ENCODE assay signal across 28 mouse cellular contexts in genomic region chr10:26975372-26975771, GRCm38 (mm10).
DNase-seq lines count a peak whose midpoint lies in the region; ATAC-seq and TF ChIP-seq lines count a peak whose summit lies in the region.
"Had no signal": no experiment of that assay in that cellular context is flagged by ENCODE, and none has a peak within 500 bp of the region (broad histone marks: within the 10 kb centered on the region; RNA-seq: fewer than 3 reads in every experiment).

No protein-coding gene starts in this region.

- DNase-seq in MEL (ENCODE audit: low read depth, low spot score) = peak; percentile 9
- peak; percentile 45 for DNase-seq in c-Kit-positive CD71-positive TER-119-positive erythroid progenitor cells, embryonic 14.5 days (ENCODE audit: low spot score)
- DNase-seq in liver, embryonic 13.5 days = peak; percentile 26
- no peak for DNase-seq in adrenal gland, postnatal 14 days
- DNase-seq in cerebellum, adult 2 months = no peak
- no peak for DNase-seq in gastrocnemius, postnatal 36 days
- DNase-seq: adrenal gland, adult 8-10 months; adrenal gland, postnatal 36 days; B cell, adult 2 months; cerebellum, adult 11-12 months; cerebellum, adult 9-10 months; cerebellum, postnatal 14 days; gastrocnemius, postnatal 14 days; heart, adult 18-20 months; heart, postnatal 10 days; heart, postnatal 36 days had no signal

- no peaks in the 10 kb centered on the region for H3K27me3 ChIP-seq in MEL (ENCODE audit: control insufficient read depth in 1 of 2, insufficient read depth in 2 of 2, low read length in 2 of 2)
- no peaks in the 10 kb centered on the region for H3K27me3 ChIP-seq in liver, embryonic 13.5 days
- no peaks in the 10 kb centered on the region for H3K27me3 ChIP-seq in cerebellum, adult 2 months (ENCODE audit: control insufficient read depth, insufficient read depth, low read length)
- H3K27me3 ChIP-seq: CH12.LX; forebrain, embryonic 13.5 days; heart, embryonic 12.5 days; heart, embryonic 15.5 days; hindbrain, embryonic 13.5 days had no signal

- no peaks in the 10 kb centered on the region for H3K36me3 ChIP-seq in MEL (ENCODE audit: control insufficient read depth in 1 of 2, insufficient read depth in 2 of 2, low read length in 2 of 2)
- H3K36me3 ChIP-seq in liver, embryonic 13.5 days = no peaks in the 10 kb centered on the region
- H3K36me3 ChIP-seq: forebrain, embryonic 10.5 days; G1E; heart, embryonic 12.5 days; heart, embryonic 15.5 days; hindbrain, embryonic 10.5 days; hindbrain, embryonic 13.5 days had no signal

- no peaks in the 10 kb centered on the region for H3K9me3 ChIP-seq in MEL (replicated peaks; ENCODE audit: insufficient read depth, low read length)
- H3K9me3 ChIP-seq in liver, embryonic 13.5 days (replicated peaks) = no peaks in the 10 kb centered on the region
- H3K9me3 ChIP-seq: forebrain, embryonic 10.5 days; forebrain, embryonic 13.5 days; heart, embryonic 12.5 days; heart, embryonic 15.5 days; hindbrain, embryonic 10.5 days; hindbrain, embryonic 13.5 days had no signal

- H3K27ac ChIP-seq in MEL (ENCODE audit: control insufficient read depth, low read depth, low read length) = no peak overlapping the region
- H3K27ac ChIP-seq in liver, embryonic 13.5 days = no peak overlapping the region
- H3K27ac ChIP-seq in cerebellum, adult 2 months (ENCODE audit: insufficient read depth, low read length) = no peak overlapping the region
- H3K27ac ChIP-seq: forebrain, embryonic 10.5 days; forebrain, embryonic 13.5 days; heart, embryonic 15.5 days; hindbrain, embryonic 10.5 days; hindbrain, embryonic 13.5 days had no signal

- TF ChIP-seq RAD21 in MEL (IDR thresholded peaks at IDR 0.05; ENCODE audit: low read depth, low read length) = no peak

- peak; percentile 56; the same call in 1 of the 2 replicates for ATAC-seq in liver, embryonic 13.5 days (ENCODE audit: low read depth)
- peak; percentile 80 for ATAC-seq in megakaryocyte progenitor cell, adult 5-6 weeks (replicated peaks; ENCODE audit: poor library complexity)
- ATAC-seq: activated CD4-positive, CD25-positive, alpha-beta regulatory T cell, adult 4 months; forebrain, embryonic 13.5 days; forebrain, embryonic 16.5 days; hindbrain, embryonic 16.5 days had no signal

- WGBS in liver, embryonic 13.5 days (ENCODE audit: insufficient replicate concordance) = 62% methylated on average over 3 of the region's 3 CpGs
- 89% methylated on average over 3 of the region's 3 CpGs for WGBS in cerebellum, adult 2 months

- TF ChIP-seq POLR2A in MEL (IDR thresholded peaks at IDR 0.05; ENCODE audit: control insufficient read depth in 1 of 2, insufficient read depth in 1 of 2, low read depth in 1 of 2, low read length in 2 of 2, poor library complexity in 1 of 2) = no peak
- no peak for TF ChIP-seq POLR2A in cerebellum, adult 2 months (IDR thresholded peaks at IDR 0.05; ENCODE audit: borderline replicate concordance, insufficient read depth, low read length)

- intact Hi-C loops in gastrocnemius, postnatal 36 days (cut with DNase I) = no loop called here

- no peaks in the 10 kb centered on the region; a peak in 1 of 4 replicates for H3K4me1 ChIP-seq in MEL (ENCODE audit: control insufficient read depth in 1 of 2, insufficient read depth in 2 of 2, low read length in 2 of 2)
- H3K4me1 ChIP-seq in liver, embryonic 13.5 days (replicated peaks) = peaks cover 22% of the 10 kb centered on the region
- no peaks in the 10 kb centered on the region for H3K4me1 ChIP-seq in cerebellum, adult 2 months (ENCODE audit: control insufficient read depth, insufficient read depth, low read length)
- H3K4me1 ChIP-seq: forebrain, embryonic 10.5 days; forebrain, embryonic 13.5 days; heart, embryonic 12.5 days; heart, embryonic 15.5 days; hindbrain, embryonic 10.5 days; hindbrain, embryonic 13.5 days had no signal

- H3K4me3 ChIP-seq in MEL (ENCODE audit: control insufficient read depth in 1 of 2, insufficient read depth in 1 of 2, low read depth in 2 of 2, low read length in 2 of 2) = no peak overlapping the region
- no peak overlapping the region for H3K4me3 ChIP-seq in liver, embryonic 13.5 days (replicated peaks)
- H3K4me3 ChIP-seq in cerebellum, adult 2 months (replicated peaks; ENCODE audit: insufficient read depth, low read depth, low read length) = no peak overlapping the region
- H3K4me3 ChIP-seq: forebrain, embryonic 10.5 days; forebrain, embryonic 13.5 days; heart, embryonic 12.5 days; heart, embryonic 15.5 days; hindbrain, embryonic 10.5 days; hindbrain, embryonic 13.5 days had no signal

- no peak for TF ChIP-seq EP300 in MEL (IDR thresholded peaks at IDR 0.05; ENCODE audit: low read depth in 1 of 2, low read length in 2 of 2)

- TF ChIP-seq CTCF in MEL (IDR thresholded peaks at IDR 0.05 in 2 of 3, conservative IDR thresholded peaks at IDR 0.05 in 1 of 3; ENCODE audit: control insufficient read depth in 1 of 3, insufficient read depth in 1 of 3, low read depth in 2 of 3, low read length in 3 of 3, poor library complexity in 1 of 3, severe bottlenecking in 1 of 3) = no peak
- no peak for TF ChIP-seq CTCF in cerebellum, adult 2 months (IDR thresholded peaks at IDR 0.05; ENCODE audit: borderline replicate concordance, insufficient read depth, low read depth, low read length)

- no peak overlapping the region for H3K4me2 ChIP-seq in liver, embryonic 13.5 days
- H3K4me2 ChIP-seq: forebrain, embryonic 13.5 days; heart, embryonic 12.5 days; heart, embryonic 15.5 days; hindbrain, embryonic 13.5 days had no signal

- H3K9ac ChIP-seq in MEL (ENCODE audit: control insufficient read depth, low read depth, low read length, poor library complexity, severe bottlenecking) = no peak overlapping the region
- no peak overlapping the region for H3K9ac ChIP-seq in liver, embryonic 13.5 days
- H3K9ac ChIP-seq: forebrain, embryonic 13.5 days; heart, embryonic 12.5 days; heart, embryonic 15.5 days; hindbrain, embryonic 13.5 days had no signal

- H3K79me2 ChIP-seq in MEL (ENCODE audit: control insufficient read depth, insufficient read depth, low read length, poor library complexity) = no peaks in the 10 kb centered on the region

TF ChIP-seq in MEL, 35 proteins besides CTCF, POLR2A, EP300 and RAD21:
- TF ChIP-seq GABPA (IDR thresholded peaks at IDR 0.05; ENCODE audit: low read depth, low read length) (no peak), MYB (IDR thresholded peaks at IDR 0.05; ENCODE audit: low read depth, low read length) (no peak), TCF12 (IDR thresholded peaks at IDR 0.05; ENCODE audit: low read depth, low read length) (0 out of 2 replicates have a peak, but pooled peaks have one; percentile 27)

Comparison
In these comparisons a context has a peak if more than half of its experiments do, and no peak if none do; other contexts are left out.
1. DNase-seq: peak in MEL (single experiment), c-Kit-positive CD71-positive TER-119-positive erythroid progenitor cells, embryonic 14.5 days (single experiment) and liver, embryonic 13.5 days (single experiment); none in adrenal gland, postnatal 14 days (single experiment), cerebellum, adult 2 months (0 of 2) and gastrocnemius, postnatal 36 days (0 of 2).